Mouse (Mus musculus): ENCODE measurements around the gene Pla1a.

DNA sequence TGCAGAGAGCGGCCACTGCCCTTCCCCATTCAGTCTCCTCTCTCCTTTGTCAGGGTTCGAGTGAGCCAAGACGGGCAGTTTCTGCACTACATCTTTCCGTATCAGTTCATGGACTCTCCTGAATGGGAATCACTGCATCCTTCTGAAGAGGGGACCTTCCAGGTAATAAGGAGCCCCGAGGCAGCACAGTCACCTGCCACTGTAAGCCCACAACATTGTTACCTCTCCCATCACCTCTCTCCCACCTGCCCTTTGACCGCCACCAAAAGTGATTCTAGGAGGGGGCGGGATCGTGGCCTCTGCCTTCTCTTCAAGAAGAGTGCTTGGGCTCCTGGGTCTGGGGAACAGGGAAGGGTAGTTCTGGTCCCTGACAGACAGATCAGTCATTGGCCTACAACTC lies 63.5 kb downstream of the Pla1a start:
- no peak for TF ChIP-seq EP300 (IDR thresholded peaks at IDR 0.05; ENCODE audit: low read depth)
- no peak for TF ChIP-seq CTCF (IDR thresholded peaks at IDR 0.05; ENCODE audit: low read depth)

All from liver, postnatal 0 days (tissue).